Mouse (Mus musculus) cerebellum, adult 2 months (tissue): ENCODE results near the gene Fam162a. TPM values are rescaled to one million over a fixed set of nuclear protein-coding genes. Genes with fewer than 3 reads are reported as not detected.
"Not testable (repeated sequence)": the region's sequence is repeated elsewhere in the genome, so short reads cannot be mapped to it uniquely, and the experiment has no call there.

ENCODE experiments used
- DNase-seq, 2 experiments: peaks; one replicate each; pipeline ENCODE4 v3.0.0; 2021
- H3K27ac ChIP-seq: fragments of 200-500 bp; 2 replicates; pipeline ENCODE4 v1.5.1; 2012; ENCODE audit warnings: low read length, control low read depth, inconsistent platforms; ENCODE audit not compliant: insufficient read depth
- H3K27me3 ChIP-seq: fragments of 200-500 bp; 2 replicates; pipeline ENCODE4 v1.6.1; 2012; ENCODE audit warnings: inconsistent platforms, mild to moderate bottlenecking, low read length, moderate library complexity; ENCODE audit not compliant: control insufficient read depth, insufficient read depth
- H3K4me1 ChIP-seq: fragments of 200-500 bp; 2 replicates; pipeline ENCODE4 v1.6.1; 2011; ENCODE audit warnings: low read length; ENCODE audit not compliant: control insufficient read depth, insufficient read depth
- H3K4me3 ChIP-seq: fragments of 200-500 bp; replicated peaks from 2 replicates; pipeline ENCODE3; 2011; ENCODE audit warnings: mild to moderate bottlenecking, low read depth, low read length, control low read depth; ENCODE audit not compliant: insufficient read depth
- CTCF ChIP-seq: fragments of 200-500 bp; IDR thresholded peaks from 2 replicates; pipeline ENCODE4 v1.5.1; 2011; ENCODE audit warnings: low read depth, mild to moderate bottlenecking, control low read depth, low read length, moderate library complexity, borderline replicate concordance; ENCODE audit not compliant: insufficient read depth
- POLR2A ChIP-seq: fragments of 200-500 bp; IDR thresholded peaks from 2 replicates; pipeline ENCODE4 v1.6.1; 2011; ENCODE audit warnings: low read length, control low read depth, borderline replicate concordance; ENCODE audit not compliant: insufficient read depth
- WGBS: fragments of 180-500 bp; shearing (Covaris S2); methylation state at CpG from one replicate; pipeline ENCODE4 v1.1.7; 2018; 5-methylcytosine and 5-hydroxymethylcytosine counted together
- polyA plus RNA-seq: library from polyadenylated mRNA; depleted of rRNA; stranded (reverse); fragments of >200 nt; gene quantifications from 2 replicates; pipeline ENCODE4 v1.2.3, GENCODE M21; 2012; rRNA removed

Gene Fam162a
- 163 and 166 TPM in 2 replicates for polyA plus RNA-seq

GRCm38 (mm10) chr16:36071450-36072379, at the start of gene Fam162a, which contains the start of gene Ccdc58:
TSS of gene Fam162a (minus strand) at chr16:36071594.
TSS of gene Ccdc58 (plus strand) at chr16:36071685.
- TF ChIP-seq POLR2A, result peak; percentile 99
- no peak for TF ChIP-seq CTCF
- H3K27ac ChIP-seq, result peak within 1 kb of the TSS; percentile 98
- no peaks in the 10 kb centered on the region; the same call in 1 of the 2 replicates for H3K4me1 ChIP-seq
- H3K4me3 ChIP-seq, result peak within 1 kb of the TSS; percentile 93
- no peaks in the 10 kb centered on the region for H3K27me3 ChIP-seq
- peak; percentile 93 to 94 for DNase-seq
- WGBS, result under 1% methylated on average over 81 of the region's 81 CpGs

- 95% methylated on average over 6 of the region's 6 CpGs for WGBS
- H3K4me3 ChIP-seq, H3K27me3 ChIP-seq, H3K27ac ChIP-seq, H3K4me1 ChIP-seq, DNase-seq: not testable (repeated sequence)
Measured at GRCm38 (mm10) chr16:36115751-36116150, 44.4 kb upstream of the Fam162a start.

GRCm38 (mm10) chr16:36111486-36111885, 40.1 kb upstream of the Fam162a start:
- peak; percentile 24 to 48 for DNase-seq
- not testable (repeated sequence) for H3K4me1 ChIP-seq, H3K27ac ChIP-seq, H3K4me3 ChIP-seq, H3K27me3 ChIP-seq

GRCm38 (mm10) chr16:36102211-36102610, 30.8 kb upstream of the Fam162a start:
- no peak overlapping the region for H3K4me3 ChIP-seq
- H3K4me1 ChIP-seq, result no peaks in the 10 kb centered on the region
- DNase-seq, result no peak
- no peaks in the 10 kb centered on the region for H3K27me3 ChIP-seq
- TF ChIP-seq CTCF (no peak), POLR2A (no peak)
- WGBS, result 78% methylated on average over 1 of the region's 1 CpGs
- H3K27ac ChIP-seq, result no peak overlapping the region

GRCm38 (mm10) chr16:36101526-36101925, 30.1 kb upstream of the Fam162a start:
- WGBS, result 66% methylated on average over 1 of the region's 1 CpGs
- no peak for DNase-seq
- H3K27ac ChIP-seq, result no peak overlapping the region
- no peak for TF ChIP-seq POLR2A
- TF ChIP-seq CTCF, result no peak
- H3K27me3 ChIP-seq, result no peaks in the 10 kb centered on the region
- no peaks in the 10 kb centered on the region for H3K4me1 ChIP-seq
- H3K4me3 ChIP-seq, result no peak overlapping the region

GRCm38 (mm10) chr16:36097813-36098499, 26.6 kb upstream of the Fam162a start:
- H3K4me1 ChIP-seq, H3K27me3 ChIP-seq, H3K4me3 ChIP-seq, H3K27ac ChIP-seq, DNase-seq: not testable (repeated sequence)
- 92% methylated on average over 12 of the region's 12 CpGs for WGBS

GRCm38 (mm10) chr16:36094079-36094478, 22.7 kb upstream of the Fam162a start:
- DNase-seq, result no peak
- Histone ChIP-seq H3K4me1 (no peaks in the 10 kb centered on the region), H3K4me3 (no peak overlapping the region), H3K27ac (no peak overlapping the region), H3K27me3 (no peaks in the 10 kb centered on the region)
- no peak for TF ChIP-seq CTCF
- no peak for TF ChIP-seq POLR2A
- WGBS, result 67% methylated on average over 3 of the region's 3 CpGs

- H3K4me1 ChIP-seq, result no peaks in the 10 kb centered on the region
- WGBS, result 91% methylated on average over 11 of the region's 11 CpGs
- no peaks in the 10 kb centered on the region for H3K27me3 ChIP-seq
- no peak for DNase-seq
- no peak overlapping the region for H3K27ac ChIP-seq
- H3K4me3 ChIP-seq, result no peak overlapping the region
- TF ChIP-seq POLR2A, result no peak
- TF ChIP-seq CTCF, result no peak
Measured at GRCm38 (mm10) chr16:36090785-36091509, 19.6 kb upstream of the Fam162a start.
